Mouse (Mus musculus) mouse trophoblast stem cell (cell line): ENCODE measurements around the gene 1600002K03Rik.
"Not testable (repeated sequence)": the region's sequence is repeated elsewhere in the genome, so short reads cannot be mapped to it uniquely, and the experiment has no call there.

Source experiments
- in situ Hi-C, 2 experiments: fragments of 300-500 bp; cut with MseI, MboI; formaldehyde crosslinking; loops; 2 replicates in 1 of 2; 3 replicates in 1 of 2; pipeline ENCODE4 v1.15.1; 2025

The 1600002K03Rik gene

GRCm38 (mm10) chr10:80154384-80154783 is 18.4 kb upstream of the 1600002K03Rik start:
- in situ Hi-C loops, result no loop called here

GRCm38 (mm10) chr10:80155277-80155676 is 17.5 kb upstream of the 1600002K03Rik start:
- in situ Hi-C loops, result no loop called here

- in situ Hi-C loops, result no loop called here
These were observed 16.6 kb upstream of the 1600002K03Rik start for GRCm38 (mm10) chr10:80156002-80156751.

- in situ Hi-C loops, result no loop called here
These were observed 16.0 kb upstream of the 1600002K03Rik start for GRCm38 (mm10) chr10:80156752-80157053.

GRCm38 (mm10) chr10:80157141-80157929 is 15.4 kb upstream of the 1600002K03Rik start:
- in situ Hi-C loops, result no loop called here

- in situ Hi-C loops, result no loop called here
These were observed 14.3 kb upstream of the 1600002K03Rik start for GRCm38 (mm10) chr10:80158307-80158986.

- in situ Hi-C loops, result no loop called here
These were observed 13.7 kb upstream of the 1600002K03Rik start for GRCm38 (mm10) chr10:80159021-80159560.

- in situ Hi-C loops, result no loop called here
These were observed 12.9 kb upstream of the 1600002K03Rik start for GRCm38 (mm10) chr10:80159561-80160454.

- in situ Hi-C loops, result no loop called here
These were observed 12.0 kb upstream of the 1600002K03Rik start for GRCm38 (mm10) chr10:80160455-80161371.

- in situ Hi-C loops, result no loop called here
These were observed 11.1 kb upstream of the 1600002K03Rik start for GRCm38 (mm10) chr10:80161522-80162242.

GRCm38 (mm10) chr10:80162243-80162608 is 10.5 kb upstream of the 1600002K03Rik start:
- in situ Hi-C loops, result no loop called here

- in situ Hi-C loops, result no loop called here
These were observed 9.9 kb upstream of the 1600002K03Rik start for GRCm38 (mm10) chr10:80162716-80163299.

- in situ Hi-C loops, result no loop called here
These were observed 9.0 kb upstream of the 1600002K03Rik start for GRCm38 (mm10) chr10:80163721-80164120.

- in situ Hi-C loops, result no loop called here
These were observed 8.4 kb upstream of the 1600002K03Rik start for GRCm38 (mm10) chr10:80164161-80164997.

- in situ Hi-C loops, result no loop called here
These were observed 7.8 kb upstream of the 1600002K03Rik start for GRCm38 (mm10) chr10:80164998-80165344.

GRCm38 (mm10) chr10:80165392-80166128 is 7.2 kb upstream of the 1600002K03Rik start, which contains the start of gene Cirbp:
TSS of gene Cirbp (plus strand) at chr10:80165985.
- in situ Hi-C loops, result no loop called here

GRCm38 (mm10) chr10:80166136-80166535 is 6.6 kb upstream of the 1600002K03Rik start:
- in situ Hi-C loops, result not testable (repeated sequence)
